Mouse (Mus musculus) lung, postnatal 14 days (tissue): ENCODE data around the gene Uba6.

Experiments used
- DNase-seq: peaks from one replicate; pipeline ENCODE4 v3.0.0; 2021

Uba6 gene

GRCm38 (mm10) chr5:86172449-86173161 lies at the start of gene Uba6:
Gene Uba6 (minus strand): TSS chr5:86172803.
- DNase-seq, result peak; percentile 99

GRCm38 (mm10) chr5:86197801-86198200 lies 25.2 kb upstream of the Uba6 start, which contains the start of gene Gnrhr:
Gene Gnrhr (minus strand): TSS chr5:86197901.
- DNase-seq, result no peak

- DNase-seq, result peak; percentile 5
Observed at GRCm38 (mm10) chr5:86191356-86191755, 18.8 kb upstream of the Uba6 start.

GRCm38 (mm10) chr5:86190770-86191169 lies 18.2 kb upstream of the Uba6 start:
- peak; percentile 45 for DNase-seq

- no peak for DNase-seq
Observed at GRCm38 (mm10) chr5:86190290-86190689, 17.7 kb upstream of the Uba6 start.

GRCm38 (mm10) chr5:86187441-86187840 lies 14.8 kb upstream of the Uba6 start:
- DNase-seq, result no peak

GRCm38 (mm10) chr5:86173778-86174177 lies 1.2 kb upstream of the Uba6 start:
- no peak for DNase-seq

- no peak for DNase-seq
Observed at GRCm38 (mm10) chr5:86172088-86172448, 535 bp downstream of the Uba6 start.

GRCm38 (mm10) chr5:86129828-86130227 lies 42.8 kb downstream of the Uba6 start:
- no peak for DNase-seq

GRCm38 (mm10) chr5:86128749-86129148 lies 43.9 kb downstream of the Uba6 start:
- DNase-seq, result no peak

- DNase-seq, result no peak
Observed at GRCm38 (mm10) chr5:86118457-86119094, 54.0 kb downstream of the Uba6 start.

GRCm38 (mm10) chr5:86113997-86114396 lies 58.6 kb downstream of the Uba6 start:
- no peak for DNase-seq

GRCm38 (mm10) chr5:86113037-86113436 lies 59.6 kb downstream of the Uba6 start:
- no peak for DNase-seq

- no peak for DNase-seq
Observed at GRCm38 (mm10) chr5:86111074-86111473, 61.5 kb downstream of the Uba6 start.

GRCm38 (mm10) chr5:86106610-86107009 lies 66.0 kb downstream of the Uba6 start:
- DNase-seq, result no peak

- DNase-seq, result no peak
Observed at GRCm38 (mm10) chr5:86102176-86102575, 70.4 kb downstream of the Uba6 start.

- no peak for DNase-seq
Observed at GRCm38 (mm10) chr5:86100621-86101020, 72.0 kb downstream of the Uba6 start.

GRCm38 (mm10) chr5:86098988-86099387 lies 73.6 kb downstream of the Uba6 start:
- DNase-seq, result no peak

GRCm38 (mm10) chr5:86094754-86095153 lies 77.8 kb downstream of the Uba6 start:
- no peak for DNase-seq

GRCm38 (mm10) chr5:86086751-86087150 lies 85.9 kb downstream of the Uba6 start:
- no peak for DNase-seq

GRCm38 (mm10) chr5:86084979-86085378 lies 87.6 kb downstream of the Uba6 start:
- DNase-seq, result no peak

- no peak for DNase-seq
Observed at GRCm38 (mm10) chr5:86083987-86084386, 88.6 kb downstream of the Uba6 start.

- no peak for DNase-seq
Observed at GRCm38 (mm10) chr5:86078720-86079334, 93.8 kb downstream of the Uba6 start.

- no peak for DNase-seq
Observed at GRCm38 (mm10) chr5:86072756-86073386, 99.7 kb downstream of the Uba6 start.
